Mouse (Mus musculus) heart, adult 2 months (tissue): ENCODE results near the gene Lrrfip1.

Experiments
- EP300 ChIP-seq: fragments of 200-500 bp; IDR thresholded peaks from 2 replicates; pipeline ENCODE4 v1.6.1; 2011; ENCODE audit warnings: low read depth, low read length, control low read depth; ENCODE audit not compliant: insufficient read depth
- POLR2A ChIP-seq: fragments of 200-500 bp; IDR thresholded peaks from 2 replicates; pipeline ENCODE4 v1.6.1; 2011; ENCODE audit warnings: mild to moderate bottlenecking, low read depth, low read length, control low read depth; ENCODE audit not compliant: insufficient read depth

DNA sequence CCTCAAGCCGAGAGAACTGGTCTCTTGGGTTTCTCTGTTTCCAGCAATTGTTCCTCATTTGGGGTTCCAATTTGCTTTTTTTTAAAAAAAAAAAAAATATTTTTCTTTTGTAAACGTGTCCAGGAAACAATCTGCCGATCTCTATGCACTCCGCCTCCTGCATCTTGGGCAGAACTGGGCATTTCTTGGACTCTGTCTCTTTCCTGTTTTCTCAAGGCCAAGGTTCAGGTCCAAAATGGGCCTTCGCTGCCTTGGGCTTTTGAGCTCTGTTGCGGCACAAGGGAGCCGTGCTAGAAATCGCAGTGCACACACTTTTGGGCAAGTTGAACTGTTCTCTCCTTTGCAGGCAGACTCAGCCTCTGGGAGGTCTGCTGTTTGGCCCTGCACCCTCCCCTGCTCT lies 90.4 kb downstream of the Lrrfip1 start:
- TF ChIP-seq POLR2A (no peak), EP300 (no peak)
